Mouse (Mus musculus) lung, postnatal 10 days (tissue): ENCODE measurements around the gene Cirbp.
"Not testable (repeated sequence)": the region's sequence is repeated elsewhere in the genome, so short reads cannot be mapped to it uniquely, and the experiment has no call there.

ENCODE experiments used
- DNase-seq: peaks from one replicate; pipeline ENCODE4 v3.0.0; 2021

Cirbp gene

DNA sequence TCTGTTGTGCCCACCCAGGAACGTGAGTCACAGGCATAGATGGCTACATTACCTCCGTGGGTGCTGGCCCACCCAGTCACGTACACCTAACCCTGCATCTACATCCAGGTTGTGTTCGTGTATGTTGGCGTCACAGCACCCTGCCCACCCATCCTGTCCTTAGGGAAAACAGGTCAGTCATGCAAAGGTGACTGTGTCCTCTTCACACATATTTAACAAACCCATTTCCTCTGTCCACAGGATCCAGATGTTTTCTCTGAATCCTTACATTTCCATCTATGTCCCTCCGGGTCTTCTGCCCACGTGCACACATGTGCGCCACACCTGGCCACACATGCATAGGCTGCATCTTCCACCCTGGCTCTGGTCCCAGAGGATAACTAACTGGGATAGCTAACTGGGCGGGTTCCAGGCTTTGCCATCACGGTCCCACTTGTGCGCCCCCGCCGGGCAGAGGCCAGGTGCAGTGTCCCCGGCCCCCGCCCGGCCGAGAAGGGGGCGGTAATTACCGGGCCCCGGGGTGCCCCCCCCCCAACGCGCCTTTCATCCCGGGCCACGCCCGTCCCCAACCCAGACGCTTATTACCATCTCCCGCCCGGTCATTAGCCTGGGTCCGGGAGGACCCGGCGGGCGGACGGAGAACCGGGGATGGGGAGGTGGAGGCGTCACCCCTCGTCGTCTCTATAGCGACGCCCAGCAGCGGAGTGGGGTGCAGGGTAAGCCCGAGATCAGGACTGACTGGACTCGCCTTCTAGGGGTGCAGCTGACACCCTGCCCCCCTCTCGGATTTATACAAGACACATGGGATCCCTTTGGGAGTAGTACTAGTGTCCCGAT lies 1.4 kb upstream of the Cirbp start:
- DNase-seq, result peak; percentile 53

DNA sequence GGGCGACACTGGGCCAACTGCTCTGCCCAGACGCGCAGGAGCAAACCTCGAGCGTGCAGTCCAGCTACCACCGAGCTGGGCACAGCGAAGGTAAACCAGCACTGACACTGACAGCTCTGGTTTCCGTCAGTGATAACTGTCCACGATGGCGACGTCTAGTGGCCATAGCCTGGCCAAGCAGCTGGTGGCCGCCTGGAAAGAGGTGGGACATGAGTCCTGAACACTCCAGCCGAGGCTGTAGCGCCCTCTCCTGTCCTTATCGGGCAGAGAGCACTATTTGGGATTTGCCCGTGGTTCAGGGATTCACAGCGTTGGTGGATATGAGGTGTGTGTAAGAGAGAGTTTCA lies 814 bp upstream of the Cirbp start:
- DNase-seq, result peak; percentile 99

DNA sequence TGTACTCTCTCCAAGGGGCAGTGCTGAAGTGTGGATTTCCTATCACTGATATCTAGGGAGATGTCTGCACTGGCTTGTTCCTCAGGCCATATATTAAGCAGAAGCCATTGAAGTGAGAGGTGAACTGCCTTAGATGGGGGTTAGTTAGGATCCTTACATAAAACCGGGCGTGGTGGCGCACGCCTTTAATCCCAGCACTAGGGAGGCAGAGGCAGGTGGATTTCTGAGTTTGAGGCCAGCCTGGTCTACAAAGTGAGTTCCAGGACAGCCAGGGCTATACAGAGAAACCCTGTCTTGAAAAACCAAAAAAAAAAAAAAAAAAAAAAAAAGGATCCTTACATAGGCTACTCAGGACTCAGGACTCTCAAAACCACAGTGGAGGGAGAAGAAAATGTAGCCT lies 351 bp downstream of the Cirbp start:
- not testable (repeated sequence) for DNase-seq

DNA sequence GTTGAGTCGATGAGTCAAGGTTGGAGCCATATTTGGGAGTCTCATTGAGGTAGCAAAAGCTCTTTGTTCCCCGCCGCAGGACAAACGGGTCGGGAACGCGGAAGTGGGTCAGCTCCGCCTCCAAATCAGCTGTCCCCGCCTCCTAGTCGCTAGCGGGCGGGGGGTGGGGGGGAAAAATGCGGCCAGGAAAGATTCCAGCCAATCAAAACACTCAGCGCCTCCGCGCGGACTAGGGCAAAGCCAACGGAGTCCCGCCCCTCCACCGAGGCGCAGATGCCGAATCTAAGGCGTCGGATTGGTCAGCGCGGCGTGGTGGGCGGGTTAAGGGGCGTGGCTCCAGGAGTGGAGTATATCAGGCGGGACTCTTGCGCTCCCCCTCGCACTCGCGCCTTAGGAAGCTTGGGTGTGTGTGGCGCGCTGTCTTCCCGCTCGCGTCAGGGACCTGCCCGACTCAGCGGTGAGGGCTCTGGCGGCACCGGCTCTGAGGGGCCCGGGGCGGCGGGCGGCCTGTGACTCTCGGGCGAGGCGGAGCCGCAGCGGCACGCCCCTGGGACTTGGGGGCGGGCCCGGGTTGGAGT lies 1.8 kb downstream of the Cirbp start:
- DNase-seq, result peak; percentile 99

DNA sequence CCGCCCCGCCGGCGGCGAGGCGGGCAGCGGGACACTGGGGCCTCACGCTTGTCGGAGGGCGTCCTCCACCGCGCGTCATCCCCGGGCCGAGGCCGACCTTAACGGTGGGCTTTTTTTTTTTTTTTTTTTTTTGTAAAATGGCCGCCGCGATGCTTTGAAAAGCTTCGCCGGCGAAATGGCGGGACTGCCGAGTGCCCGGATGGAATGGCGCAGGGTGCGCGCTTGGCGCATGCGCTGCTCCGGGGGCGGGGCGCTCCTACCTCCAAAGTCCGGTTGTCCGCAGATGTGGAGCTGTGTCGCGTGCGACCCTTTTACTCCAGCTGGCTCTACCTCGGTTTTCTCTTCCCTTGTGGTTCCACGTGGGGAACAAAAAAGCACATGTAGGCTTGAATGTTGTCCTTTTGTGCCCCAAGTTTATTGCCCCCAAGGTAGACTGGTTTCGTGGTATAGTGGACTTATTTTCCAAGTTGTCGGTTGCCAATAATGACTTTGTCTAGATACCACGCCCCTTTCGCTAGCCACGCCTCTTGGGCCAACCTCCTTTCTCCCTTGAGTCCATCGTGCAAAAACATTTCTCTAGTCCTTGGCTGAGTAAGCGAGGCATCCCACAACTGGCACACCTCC lies 2.4 kb downstream of the Cirbp start:
- peak; percentile 97 for DNase-seq

DNA sequence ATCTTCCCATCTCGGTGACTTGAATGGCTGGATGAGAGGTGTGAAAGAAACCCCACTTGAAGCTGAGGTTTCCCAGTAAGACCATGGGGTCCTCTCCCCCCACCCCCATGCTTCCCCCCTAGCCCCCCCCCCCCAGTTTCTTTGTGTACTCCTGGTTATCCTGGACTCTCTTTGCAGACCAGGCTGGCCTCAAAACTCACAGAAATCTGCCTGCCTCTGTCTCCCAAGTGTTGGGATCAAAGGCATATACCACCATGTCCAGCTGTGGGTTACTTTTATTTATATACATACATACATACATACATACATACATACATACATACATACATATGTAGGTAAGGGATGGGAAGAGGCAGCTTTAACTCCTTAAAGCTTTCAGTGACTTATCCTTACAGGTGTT lies 3.3 kb downstream of the Cirbp start:
- no peak for DNase-seq

DNA sequence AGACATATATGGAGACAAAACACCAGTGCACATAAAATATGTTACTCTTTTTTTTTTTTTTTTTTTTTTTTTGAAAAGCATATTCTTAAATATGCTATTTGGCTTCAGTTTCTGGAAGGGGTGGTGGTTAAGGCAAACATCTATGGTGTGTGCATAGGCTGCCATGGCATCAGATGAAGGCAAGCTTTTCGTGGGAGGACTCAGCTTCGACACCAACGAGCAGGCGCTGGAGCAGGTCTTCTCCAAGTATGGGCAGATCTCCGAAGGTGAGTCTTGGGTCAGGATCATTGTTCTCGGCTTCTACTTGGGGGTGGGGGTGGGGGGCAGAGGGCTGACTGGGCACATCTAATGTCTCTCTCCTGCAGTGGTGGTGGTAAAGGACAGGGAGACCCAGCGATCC lies 3.9 kb downstream of the Cirbp start:
- DNase-seq, result no peak

DNA sequence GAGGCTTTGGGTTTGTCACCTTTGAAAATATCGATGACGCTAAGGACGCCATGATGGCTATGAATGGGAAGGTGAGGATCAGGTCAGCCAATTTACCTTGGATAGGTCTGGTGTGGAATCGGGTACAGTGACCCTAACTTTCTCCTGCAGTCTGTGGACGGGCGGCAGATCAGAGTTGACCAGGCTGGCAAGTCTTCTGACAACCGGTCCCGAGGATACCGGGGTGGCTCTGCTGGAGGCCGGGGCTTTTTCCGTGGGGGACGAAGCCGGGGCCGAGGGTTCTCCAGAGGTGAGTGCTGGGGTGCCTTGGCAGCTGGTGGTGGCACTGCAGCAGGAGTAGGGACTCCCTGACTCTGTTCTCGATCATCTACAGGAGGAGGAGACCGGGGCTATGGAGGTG lies 4.3 kb downstream of the Cirbp start:
- no peak for DNase-seq

DNA sequence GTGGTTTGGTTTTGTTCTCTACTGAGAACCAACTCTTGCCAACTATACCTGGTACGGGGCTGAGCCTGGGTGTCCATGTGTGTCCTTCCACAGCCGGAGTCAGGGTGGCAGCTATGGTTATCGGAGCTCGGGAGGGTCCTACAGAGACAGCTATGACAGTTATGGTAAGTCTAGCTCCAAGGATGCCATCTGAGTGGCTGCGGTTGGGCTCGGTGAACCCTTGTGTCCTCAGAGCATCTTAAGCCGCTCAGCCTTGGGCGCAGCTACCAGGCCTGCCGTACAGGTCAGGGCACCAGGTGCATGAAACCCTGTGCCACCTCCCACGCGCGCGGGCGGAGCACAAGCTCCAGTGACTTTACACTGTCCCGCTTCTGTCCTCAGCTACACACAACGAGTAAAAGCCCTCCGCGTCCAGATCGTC lies 4.8 kb downstream of the Cirbp start:
- no peak for DNase-seq

DNA sequence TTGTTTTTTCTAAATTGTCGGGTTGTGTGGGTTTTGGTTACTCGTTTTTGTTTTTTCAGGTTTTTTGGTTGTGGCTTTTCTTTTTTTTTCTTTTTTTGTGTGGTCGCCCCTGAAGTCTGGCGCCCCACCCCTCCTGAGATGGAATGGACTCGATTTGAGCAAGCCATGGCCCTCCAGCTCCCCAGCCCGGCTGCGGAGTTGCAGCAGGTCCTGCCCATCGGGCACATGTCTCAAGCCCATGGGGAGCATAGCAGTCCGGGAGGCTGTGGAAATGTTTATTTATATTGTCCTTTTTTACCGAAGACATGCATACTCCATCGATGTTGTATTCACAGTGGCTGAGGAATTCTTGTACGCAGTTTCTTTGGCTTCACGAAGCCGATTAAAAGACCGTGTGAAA lies 5.5 kb downstream of the Cirbp start:
- no peak for DNase-seq

DNA sequence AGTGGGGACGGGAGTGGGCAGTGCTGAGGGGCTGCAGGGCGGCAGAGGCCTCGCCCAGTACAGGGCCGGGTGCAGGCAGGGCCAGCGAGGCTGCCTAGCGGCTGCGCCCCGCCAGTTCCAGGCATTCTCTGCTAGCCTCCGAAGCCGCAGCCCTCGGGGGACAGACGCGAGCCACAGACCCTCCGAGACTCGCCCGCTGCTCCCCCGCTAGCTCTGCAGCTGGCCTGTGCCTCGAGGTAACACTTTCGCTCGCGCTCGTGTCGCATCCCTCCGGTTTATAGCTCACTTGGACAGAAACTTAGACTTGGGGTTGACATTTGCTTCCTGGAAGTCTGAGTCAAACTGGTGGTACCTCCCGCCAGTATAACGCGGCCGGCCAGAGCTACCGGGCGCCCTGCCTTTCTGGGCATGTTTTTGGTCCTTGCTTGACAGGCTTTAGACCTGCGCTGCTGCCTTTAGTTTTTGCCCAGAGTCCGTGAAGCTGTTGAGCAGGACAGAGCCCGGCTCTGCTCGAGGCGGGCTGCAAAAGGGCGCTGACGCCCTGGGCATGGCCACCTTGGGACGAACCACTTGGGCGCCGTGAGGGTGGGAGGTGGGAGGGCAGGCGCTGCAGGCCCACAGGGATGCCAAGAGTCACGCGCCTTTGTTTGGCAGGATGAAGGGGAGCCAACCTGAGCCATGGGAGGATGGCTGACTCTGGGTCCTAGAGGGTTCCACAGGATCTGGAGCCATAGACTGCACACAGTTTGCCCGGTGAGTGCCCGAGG lies 6.2 kb downstream of the Cirbp start:
- no peak for DNase-seq

DNA sequence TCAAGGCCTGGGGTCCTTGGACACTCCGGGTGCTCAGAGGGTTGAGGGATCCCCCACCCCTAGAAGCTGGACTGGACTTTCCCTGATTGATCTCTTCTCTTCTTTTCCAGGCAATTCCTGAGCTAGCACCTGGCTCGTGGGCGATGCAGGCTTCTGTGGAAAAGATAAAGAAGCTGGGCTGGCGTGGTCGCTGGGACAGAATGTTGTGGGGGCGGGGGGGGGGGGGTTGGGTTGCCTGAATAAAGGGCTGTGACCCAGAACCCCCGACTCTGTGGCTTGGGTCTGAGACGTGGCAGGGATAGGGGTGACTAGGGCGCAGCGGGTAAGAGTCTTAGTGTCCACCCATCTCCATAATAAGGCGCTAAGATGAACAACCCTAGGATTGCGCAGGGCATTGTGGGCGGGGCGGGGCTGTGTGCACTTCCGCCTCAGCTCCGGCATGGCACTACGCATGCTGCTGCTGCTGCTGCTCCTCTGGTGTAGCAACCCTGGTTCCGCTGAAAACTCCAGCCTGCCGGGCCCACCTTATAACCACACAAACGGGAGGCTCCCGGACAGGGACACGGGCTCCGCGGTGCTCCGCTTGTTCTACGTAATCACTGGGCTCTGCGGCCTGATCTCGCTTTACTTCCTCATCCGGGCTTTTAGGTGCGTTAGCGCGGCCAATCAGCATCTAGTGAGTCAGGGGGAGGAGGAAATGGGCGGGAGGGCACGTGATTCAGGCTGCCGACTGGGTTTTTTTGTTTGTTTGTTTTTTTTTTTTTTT lies 6.9 kb downstream of the Cirbp start, which contains the start of gene 1600002K03Rik:
Gene 1600002K03Rik (plus strand): TSS at position 418 of the 766 bp plus-strand sequence.
- DNase-seq, result peak; percentile 94

DNA sequence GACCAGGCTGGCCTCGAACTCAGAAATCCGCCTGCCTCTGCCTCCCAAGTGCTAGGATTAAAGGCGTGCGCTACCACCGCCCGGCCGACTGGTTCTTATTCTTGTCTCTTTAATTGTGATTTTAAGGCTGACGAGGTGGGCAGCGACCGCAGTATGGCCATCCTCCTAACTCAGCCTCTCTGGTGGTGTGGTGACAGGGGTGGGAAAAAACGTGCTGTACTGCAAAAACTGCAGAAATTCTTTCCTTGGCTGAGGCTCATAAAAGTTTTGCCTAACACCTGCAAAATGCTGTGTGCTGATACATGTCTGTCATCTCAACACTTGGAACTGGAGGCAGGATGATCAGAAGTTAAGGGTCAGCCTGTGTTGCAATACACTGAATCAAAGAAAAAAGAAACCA lies 7.6 kb downstream of the Cirbp start:
- no peak for DNase-seq

DNA sequence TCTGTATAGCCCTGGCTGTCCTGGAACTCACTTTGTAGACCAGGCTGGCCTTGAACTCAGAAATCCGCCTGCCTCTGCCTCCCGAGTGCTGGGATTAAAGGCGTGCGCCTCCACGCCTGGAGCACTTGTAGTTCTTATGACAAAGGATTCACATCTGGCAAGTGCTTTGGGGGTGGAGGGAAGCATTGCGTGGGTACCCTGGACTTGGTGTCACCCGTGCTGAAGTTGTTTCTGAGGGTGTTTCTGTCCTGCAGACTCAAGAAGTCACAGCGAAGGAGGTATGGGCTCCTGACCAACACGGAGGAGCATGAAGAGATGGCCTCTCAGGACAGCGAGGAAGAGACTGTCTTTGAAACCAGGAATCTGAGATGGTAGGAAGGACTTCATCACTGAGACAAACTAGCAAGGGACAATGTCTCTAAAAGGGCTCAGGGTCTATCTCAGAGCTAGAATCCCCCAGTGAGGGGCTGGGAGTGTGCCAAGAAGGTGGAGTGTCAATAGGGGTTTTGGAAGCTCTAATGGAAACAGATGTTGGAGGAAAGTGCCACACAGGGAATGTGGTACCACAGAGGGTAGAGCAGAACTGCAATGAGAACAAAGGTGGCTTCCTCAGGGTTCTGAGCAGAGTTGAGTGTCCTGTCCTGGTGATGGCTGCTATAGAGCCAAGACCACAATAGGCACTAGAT lies 8.3 kb downstream of the Cirbp start:
- no peak for DNase-seq

DNA sequence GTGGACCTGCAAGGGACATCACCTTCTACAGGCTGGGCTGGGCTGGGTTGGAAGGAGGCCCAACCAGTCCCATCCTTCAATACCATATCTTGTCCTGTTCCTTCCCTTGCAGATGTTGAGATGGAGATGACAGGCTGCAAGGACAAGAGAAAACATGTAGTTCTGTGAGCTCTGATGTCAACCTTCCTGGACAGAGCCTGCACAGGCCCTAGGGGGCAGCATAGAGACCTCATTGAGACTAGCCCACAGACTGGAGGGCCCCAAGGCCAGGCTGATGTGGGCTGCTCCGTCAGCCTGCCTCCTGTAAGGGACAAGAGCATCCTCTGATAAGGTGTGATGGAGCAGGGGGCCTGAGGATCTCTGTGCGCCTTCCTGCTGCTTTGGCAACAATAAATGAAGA lies 8.9 kb downstream of the Cirbp start:
- DNase-seq, result peak; percentile 59

DNA sequence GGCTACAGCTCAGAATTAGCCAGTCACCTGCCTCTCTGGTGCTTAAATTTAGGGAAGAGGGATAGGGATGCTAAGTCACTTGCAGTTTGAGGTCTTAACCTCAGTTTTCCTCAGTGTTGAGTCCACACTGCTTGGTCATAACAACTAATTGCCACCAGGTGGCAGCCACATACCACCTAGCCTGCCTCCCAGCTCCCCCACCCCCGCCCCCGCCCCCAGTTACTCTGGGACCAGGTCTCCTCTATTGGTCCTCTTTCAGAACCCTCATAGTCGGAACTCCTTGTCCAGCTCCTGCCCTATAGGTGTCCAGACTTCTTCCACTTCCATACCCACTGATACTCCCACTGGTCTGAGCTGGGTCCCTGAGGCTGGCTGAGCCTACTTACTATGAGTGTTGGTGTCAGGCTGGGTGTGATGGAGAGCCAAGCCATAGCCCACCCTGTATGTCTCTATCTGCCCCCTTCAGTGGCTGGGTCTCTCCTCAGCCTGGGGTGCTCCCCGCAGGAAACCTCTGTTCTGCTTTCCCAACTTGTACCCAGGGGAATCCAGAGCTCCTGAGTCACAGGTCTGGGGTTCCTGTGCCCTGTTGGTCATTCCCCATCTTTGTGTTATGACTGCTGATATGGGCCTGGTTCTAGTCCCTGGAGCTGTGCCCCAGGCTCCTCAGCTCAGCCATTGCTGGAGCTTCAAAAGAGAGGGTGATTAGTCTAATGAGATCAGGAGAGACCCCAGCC lies 9.9 kb downstream of the Cirbp start:
- peak; percentile 58 for DNase-seq

DNA sequence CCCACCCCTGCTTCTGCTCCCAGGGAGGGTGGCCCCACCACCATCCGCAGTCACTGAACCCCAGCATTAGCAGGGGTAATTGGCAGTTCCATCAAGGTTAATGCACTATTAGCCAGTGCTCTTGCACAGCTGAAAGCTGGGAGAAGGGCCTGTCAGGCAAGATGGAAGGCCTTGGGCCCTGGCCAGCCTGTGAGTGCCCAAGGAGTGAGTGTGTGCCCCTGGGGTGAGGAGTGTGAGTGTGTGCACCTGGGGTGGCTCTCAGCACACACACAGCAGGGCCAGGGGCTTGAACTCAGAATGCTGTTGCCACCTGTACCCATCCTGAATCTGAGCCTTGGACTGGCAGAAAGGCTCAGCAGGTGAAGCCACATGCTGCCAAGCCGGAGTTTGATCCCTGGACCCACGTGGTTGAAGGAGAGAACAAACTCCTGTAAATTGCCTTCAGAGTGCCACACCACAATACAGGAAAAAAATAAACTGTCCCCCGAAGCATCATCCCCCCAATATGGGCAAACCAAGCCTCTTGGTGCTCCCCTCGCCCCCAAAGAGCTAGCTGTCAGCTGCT lies 10.6 kb downstream of the Cirbp start:
- no peak for DNase-seq

DNA sequence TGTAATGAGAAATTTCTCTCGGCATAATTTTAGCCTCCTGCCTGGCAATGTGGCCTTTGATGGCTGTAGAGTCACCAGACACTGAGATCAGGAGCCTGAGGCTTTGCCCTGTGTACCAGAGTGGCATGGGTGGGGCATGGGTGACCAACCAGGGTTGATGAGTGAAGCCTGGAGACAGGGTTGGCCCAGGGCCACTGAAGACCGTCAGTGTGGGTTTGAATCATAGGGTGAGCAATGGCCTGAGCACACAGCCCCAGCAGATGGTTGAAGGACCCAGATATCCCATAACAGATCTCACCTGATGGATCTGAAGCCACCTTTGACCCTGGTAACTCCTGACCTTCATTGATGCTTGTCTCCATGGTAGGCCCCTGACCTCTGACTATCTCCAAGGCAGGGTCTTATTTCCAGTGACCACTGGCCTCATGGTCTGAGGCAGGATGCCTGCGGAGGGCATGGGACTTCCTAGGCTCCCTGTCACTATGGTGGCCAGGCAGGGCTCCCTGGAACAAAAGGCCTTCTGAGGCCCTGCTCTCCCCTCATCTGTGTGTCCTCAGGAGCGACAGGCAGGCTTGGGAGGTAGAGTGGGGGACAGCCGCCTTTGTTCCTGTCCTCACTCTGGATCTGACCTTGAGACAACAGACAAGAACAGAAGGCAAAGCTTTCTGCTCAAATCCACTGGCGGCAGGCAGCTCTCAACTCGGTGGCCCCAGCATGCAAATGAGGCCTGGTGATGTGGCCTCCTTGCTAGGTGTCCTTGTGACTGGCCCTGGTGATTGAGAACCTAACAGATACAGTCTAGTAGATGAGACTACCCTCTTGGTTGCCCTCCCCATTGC lies 11.9 kb downstream of the Cirbp start:
- DNase-seq, result no peak

DNA sequence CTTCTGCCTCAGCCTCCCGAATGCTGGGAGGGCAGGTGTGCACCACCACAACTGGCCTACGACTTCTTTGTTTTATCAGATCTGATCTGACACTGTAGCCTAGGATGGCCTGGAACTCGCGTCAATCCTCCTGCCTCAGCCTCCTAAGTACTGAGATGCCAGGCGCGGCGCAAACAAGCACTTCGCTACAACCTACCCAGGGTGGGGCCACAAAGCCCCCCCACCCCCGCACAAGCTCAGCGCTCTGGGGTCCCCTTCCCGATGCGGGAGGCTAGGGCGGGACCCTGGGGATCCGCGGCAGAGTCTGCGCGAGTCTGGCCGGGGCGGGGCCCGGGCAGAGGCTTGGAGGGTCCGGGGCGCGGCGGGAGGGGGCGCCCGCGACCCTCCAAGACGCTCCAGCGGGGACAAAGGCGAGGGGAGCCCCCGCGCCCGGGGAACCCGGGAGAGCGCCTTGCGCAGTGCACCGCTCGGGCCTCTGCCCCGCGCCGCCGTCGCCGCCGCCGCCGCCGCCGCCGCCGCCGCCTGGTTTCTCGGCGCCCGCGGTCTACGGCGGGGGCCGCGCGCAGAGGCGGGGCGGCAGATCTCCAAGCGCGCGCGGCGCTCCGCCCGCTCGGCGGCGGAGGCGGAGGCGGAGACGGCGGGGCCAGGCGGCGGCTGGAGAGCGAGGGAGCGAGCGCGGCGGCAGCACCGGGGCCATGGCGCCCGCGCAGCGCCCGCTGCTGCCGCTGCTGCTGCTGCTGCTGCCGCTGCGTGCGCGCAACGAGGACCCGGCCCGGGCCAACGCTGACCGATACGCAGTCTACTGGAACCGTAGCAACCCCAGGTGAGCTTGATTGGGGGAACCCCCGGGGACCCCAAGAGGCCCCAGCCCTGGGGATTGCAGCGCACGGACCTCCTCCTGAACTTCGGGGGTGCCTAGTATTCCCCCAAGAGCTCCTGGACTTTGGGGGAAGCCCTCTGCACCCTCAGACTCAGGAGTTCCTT lies 13.6 kb downstream of the Cirbp start, which contains the start of gene Efna2:
Gene Efna2 (plus strand): TSS at position 415 of the 984 bp plus-strand sequence.
- DNase-seq, result no peak
